Mouse (Mus musculus) liver, embryonic 11.5 days (tissue): ENCODE data around the gene Sirt6. TPM values are rescaled to one million over a fixed set of nuclear protein-coding genes. Genes with fewer than 3 reads are reported as not detected.
"Not testable (repeated sequence)": the region's sequence is repeated elsewhere in the genome, so short reads cannot be mapped to it uniquely, and the experiment has no call there.

Experiments used
- ATAC-seq: fragments of 200-750 bp; cut with Nextera tagmentation; replicated peaks from 2 replicates; pipeline ENCODE4 v1.8.0; 2017; ENCODE audit warnings: moderate number of reproducible peaks, mild to moderate bottlenecking, moderate TSS enrichment, moderate library complexity; ENCODE audit not compliant: low FRiP score
- DNase-seq: peaks from one replicate; pipeline ENCODE4 v3.0.0-alpha.2; 2017; ENCODE audit warnings: low spot score
- H3K27ac ChIP-seq: fragments of 300-500 bp; sonication (generic); 2 replicates; pipeline ENCODE4 v1.5.1; 2014; ENCODE audit warnings: mild to moderate bottlenecking, low read depth, low read length, control low read depth
- H3K27me3 ChIP-seq: fragments of 300-500 bp; sonication (generic); replicated peaks from 2 replicates; pipeline ENCODE4 v1.6.1; 2014; ENCODE audit warnings: low read length, mixed read lengths; ENCODE audit not compliant: control insufficient read depth, insufficient read depth
- H3K36me3 ChIP-seq: fragments of 300-500 bp; sonication (generic); 2 replicates; pipeline ENCODE4 v1.6.1; 2014; ENCODE audit warnings: mild to moderate bottlenecking, low read length, moderate library complexity, mixed read lengths; ENCODE audit not compliant: control insufficient read depth, insufficient read depth
- H3K4me1 ChIP-seq: fragments of 300-500 bp; sonication (generic); replicated peaks from 2 replicates; pipeline ENCODE4 v1.6.1; 2014; ENCODE audit warnings: low read length, mixed read lengths; ENCODE audit not compliant: control insufficient read depth, insufficient read depth
- H3K4me2 ChIP-seq: fragments of 300-500 bp; sonication (generic); 2 replicates; pipeline ENCODE4 v1.6.1; 2014; ENCODE audit warnings: mild to moderate bottlenecking, control low read depth, moderate library complexity
- H3K4me3 ChIP-seq: fragments of 300-500 bp; sonication (generic); 2 replicates; pipeline ENCODE4 v1.5.1; 2014; ENCODE audit warnings: low read depth, low read length, control low read depth
- H3K9ac ChIP-seq: fragments of 300-500 bp; sonication (generic); 2 replicates; pipeline ENCODE4 v1.6.1; 2014; ENCODE audit warnings: low read depth, low read length, control low read depth
- H3K9me3 ChIP-seq: fragments of 300-500 bp; sonication (generic); 2 replicates; pipeline ENCODE4 v1.6.1; 2016; ENCODE audit warnings: low read length, inconsistent platforms, mixed read lengths; ENCODE audit not compliant: control insufficient read depth
- WGBS: fragments of 180-500 bp; shearing (Covaris S2); extraction: QIAGEN DNeasy Blood & Tissue Kit; methylation state at CpG from one replicate; pipeline ENCODE4 v1.1.7; 2014; 5-methylcytosine and 5-hydroxymethylcytosine counted together
- polyA plus RNA-seq: library from polyadenylated mRNA; unstranded; fragments of >200 nt; fragmentation: Nextera tagmentation; extraction: Ambion mirVana; gene quantifications from 2 replicates; pipeline ENCODE4 v1.2.1, GENCODE M21; 2014

Sirt6 gene
- polyA plus RNA-seq, result 22.8 and 22.9 TPM in 2 replicates

DNA sequence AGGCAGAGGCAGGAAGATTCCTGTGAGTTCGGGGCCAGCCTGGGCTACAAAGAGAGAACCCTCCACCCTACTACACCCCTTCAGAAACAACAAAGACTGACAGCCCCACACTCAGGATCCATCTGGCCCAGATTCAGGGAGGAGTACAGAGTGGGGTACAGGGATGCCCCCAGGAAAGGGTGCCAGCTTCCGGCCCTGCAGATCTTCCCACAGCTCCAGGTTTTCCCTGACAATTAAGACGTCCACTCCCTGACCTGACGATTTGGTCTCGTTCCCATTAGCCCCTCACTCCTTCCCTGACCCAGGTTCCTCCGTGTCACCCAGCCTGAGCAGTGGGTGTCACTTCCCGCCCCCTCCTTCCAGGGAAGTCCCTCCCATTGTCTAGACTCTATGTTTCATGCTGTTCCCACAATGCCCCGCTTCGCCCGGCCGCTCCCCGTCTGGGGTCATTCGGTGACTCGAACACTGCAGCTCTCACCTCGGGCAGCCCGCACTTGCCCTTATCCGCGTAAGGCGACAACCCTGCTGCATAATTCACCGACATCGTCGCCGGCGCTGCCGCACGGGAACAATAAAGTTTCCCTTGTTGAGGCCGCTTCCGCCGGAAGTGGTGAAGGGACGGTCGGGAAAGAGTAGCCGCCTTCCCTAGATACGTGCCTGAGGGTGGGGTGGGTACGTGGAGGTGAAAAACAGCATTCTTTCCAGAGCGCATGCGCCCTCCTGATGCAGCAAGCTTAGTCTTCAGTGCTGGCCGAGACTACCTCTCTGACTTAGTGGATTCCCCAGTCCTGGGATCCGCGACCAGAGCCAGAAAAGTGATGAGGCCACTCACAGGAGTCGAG lies at the start of gene Sirt6:
Sirt6 (minus strand) TSS at position 804 of the 842 bp plus-strand sequence.
- Histone ChIP-seq H3K4me2 (peak within 1 kb of the TSS; percentile 83), H3K4me1 (peaks cover 25% of the 10 kb centered on the region), H3K36me3 (peaks cover 6% of the 10 kb centered on the region; the same call in 1 of the 2 replicates), H3K27ac (peak within 1 kb of the TSS; percentile 92), H3K9ac (peak within 1 kb of the TSS; percentile 88), H3K27me3 (no peaks in the 10 kb centered on the region), H3K9me3 (no peaks in the 10 kb centered on the region), H3K4me3 (peak within 1 kb of the TSS; percentile 70)
- DNase-seq (peak; percentile 93), ATAC-seq (peak; percentile 92)
- 5% methylated on average over 40 of the region's 40 CpGs for WGBS

DNA sequence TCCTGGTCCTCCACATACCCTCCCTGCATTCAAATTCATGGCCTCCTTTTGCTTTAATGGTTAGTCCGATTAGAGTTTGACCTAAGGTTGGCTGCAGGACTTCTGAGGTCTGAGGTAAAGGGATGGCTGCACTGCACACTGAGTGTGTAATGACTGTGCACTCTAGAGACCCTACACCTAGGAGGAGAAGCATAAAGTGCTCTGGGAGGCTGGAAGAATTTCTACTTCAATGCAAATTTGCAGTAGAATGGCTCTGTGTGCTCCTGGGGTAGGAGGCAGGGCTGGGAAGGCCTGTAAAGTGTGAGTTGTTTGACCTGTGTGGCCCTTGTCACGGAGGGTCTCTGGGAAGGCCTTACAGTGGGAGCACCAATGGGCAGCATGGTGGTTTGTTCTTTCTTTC lies 28.6 kb upstream of the Sirt6 start:
- no peak overlapping the region for H3K27ac ChIP-seq
- no peak overlapping the region for H3K4me3 ChIP-seq
- H3K9me3 ChIP-seq, result peaks cover 21% of the 10 kb centered on the region
- 97% methylated on average over 2 of the region's 2 CpGs for WGBS
- H3K4me1 ChIP-seq, result no peaks in the 10 kb centered on the region
- H3K4me2 ChIP-seq, result no peak overlapping the region
- ATAC-seq, result no peak
- H3K36me3 ChIP-seq, result peaks cover 15% of the 10 kb centered on the region
- H3K9ac ChIP-seq, result no peak overlapping the region
- no peak for DNase-seq
- no peaks in the 10 kb centered on the region for H3K27me3 ChIP-seq

DNA sequence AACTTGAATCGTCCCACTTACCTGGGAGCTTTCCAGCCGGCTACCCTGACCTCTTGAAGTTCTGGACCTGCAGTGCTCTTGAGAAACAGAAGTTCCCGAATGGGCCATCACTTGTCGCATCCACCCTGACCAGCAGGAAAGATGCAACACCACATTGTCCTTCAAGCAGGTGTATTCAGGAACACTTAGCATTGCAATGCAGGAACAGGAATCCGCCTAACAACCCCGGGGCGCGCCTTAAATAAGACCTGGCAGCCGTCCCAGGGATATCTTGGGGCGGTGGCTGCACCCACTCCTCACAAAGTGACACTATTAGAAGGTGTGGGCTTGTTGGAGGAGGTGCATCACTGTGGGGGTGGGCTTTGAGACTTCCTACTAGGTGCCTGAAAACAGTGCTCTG lies 27.6 kb upstream of the Sirt6 start:
- no peak overlapping the region for H3K9ac ChIP-seq
- H3K27me3 ChIP-seq, result no peaks in the 10 kb centered on the region
- H3K4me1 ChIP-seq, result peaks cover 2% of the 10 kb centered on the region; the same call in 1 of the 2 replicates
- DNase-seq (no peak), ATAC-seq (no peak)
- WGBS, result 94% methylated on average over 10 of the region's 10 CpGs
- H3K9me3 ChIP-seq, result peaks cover 21% of the 10 kb centered on the region
- H3K4me2 ChIP-seq, result no peak overlapping the region
- no peak overlapping the region for H3K4me3 ChIP-seq
- H3K36me3 ChIP-seq, result peaks cover 18% of the 10 kb centered on the region
- H3K27ac ChIP-seq, result no peak overlapping the region

DNA sequence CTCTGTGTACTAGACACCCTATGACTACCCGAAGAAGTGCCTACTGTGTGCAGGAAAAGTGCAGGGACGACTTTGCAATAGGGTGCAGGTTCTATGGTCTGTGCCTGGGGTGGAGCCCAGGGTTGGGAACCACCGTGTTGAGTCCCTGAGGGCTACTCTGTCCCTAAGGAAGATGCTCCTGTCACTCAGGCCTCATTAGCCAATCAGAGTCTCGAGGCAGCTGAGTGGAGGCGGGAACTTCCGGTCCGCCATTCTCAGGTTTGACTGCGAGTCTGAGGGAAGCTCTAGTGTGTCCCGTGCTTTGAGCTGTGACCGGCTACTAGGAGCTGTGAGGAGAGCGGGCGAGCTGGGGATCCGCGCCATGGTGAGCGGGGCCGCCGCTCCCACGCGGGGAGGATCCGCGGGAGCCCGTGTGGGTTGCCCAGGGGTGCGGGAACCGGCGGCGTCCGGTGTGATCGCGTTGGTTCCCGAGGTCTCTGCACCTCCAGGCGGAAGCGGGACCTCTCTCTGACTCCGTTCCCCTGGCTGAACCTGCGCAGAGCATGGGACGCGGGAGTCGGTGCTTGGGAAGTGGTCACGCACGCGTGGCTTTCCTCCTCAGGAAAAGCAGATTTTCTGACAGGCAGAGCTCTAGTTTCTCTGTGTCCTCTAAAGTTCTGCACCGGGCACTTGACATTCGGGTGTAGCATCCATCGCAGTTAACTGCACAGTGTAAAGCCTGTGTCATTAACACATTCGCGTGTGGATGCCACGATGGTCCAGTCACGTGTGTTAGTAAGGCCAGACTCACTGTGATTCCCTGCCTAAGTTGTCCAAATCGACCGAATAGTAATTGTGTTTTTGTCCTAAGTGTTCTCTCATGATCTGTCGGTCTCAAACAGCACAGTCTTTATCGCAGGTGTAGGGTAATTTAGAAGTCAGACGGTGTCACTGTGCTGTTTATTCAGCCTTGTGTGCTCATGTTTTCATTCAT lies 21.5 kb upstream of the Sirt6 start, which contains the start of gene Gm10778:
Gm10778 (plus strand) TSS at position 257 of the 973 bp plus-strand sequence.
- Histone ChIP-seq H3K9ac (peak within 1 kb of the TSS; percentile 75), H3K4me2 (peak within 1 kb of the TSS; percentile 63), H3K4me3 (peak within 1 kb of the TSS; percentile 61), H3K27ac (peak within 1 kb of the TSS; percentile 52; the same call in 1 of the 2 replicates)
- H3K4me1 ChIP-seq, H3K36me3 ChIP-seq, H3K9me3 ChIP-seq, H3K27me3 ChIP-seq: not testable (repeated sequence)
- WGBS, result 2% methylated on average over 32 of the region's 52 CpGs
- ATAC-seq, result peak; percentile 94
- DNase-seq, result peak; percentile 87

DNA sequence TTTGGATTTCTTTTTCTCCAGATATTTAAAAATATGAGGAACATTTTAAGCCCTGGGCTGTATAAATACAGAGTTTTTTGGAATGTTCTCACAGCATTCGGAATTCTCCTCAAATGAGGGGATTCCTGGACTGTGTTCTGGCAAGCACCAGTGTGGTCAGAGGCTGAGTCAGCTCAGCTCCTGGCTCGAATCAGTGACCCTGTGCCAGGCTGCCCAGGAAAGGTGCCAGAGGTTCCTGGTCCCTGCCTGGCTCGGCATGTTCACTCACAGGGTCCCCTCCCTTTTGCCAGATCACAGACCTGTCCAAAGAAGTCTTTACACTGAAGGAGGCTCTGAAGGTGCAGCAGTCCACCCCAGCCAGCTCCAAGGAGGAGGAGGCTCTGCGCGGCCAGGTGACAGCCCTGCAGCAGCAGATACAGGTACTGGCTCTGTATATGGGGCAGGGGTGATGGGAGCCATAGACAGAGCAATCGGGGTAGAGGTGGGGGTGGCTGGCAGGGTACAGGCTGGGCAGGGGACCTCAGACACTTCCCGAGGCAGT lies 18.5 kb upstream of the Sirt6 start:
- no peak for DNase-seq
- H3K27ac ChIP-seq, result no peak overlapping the region

DNA sequence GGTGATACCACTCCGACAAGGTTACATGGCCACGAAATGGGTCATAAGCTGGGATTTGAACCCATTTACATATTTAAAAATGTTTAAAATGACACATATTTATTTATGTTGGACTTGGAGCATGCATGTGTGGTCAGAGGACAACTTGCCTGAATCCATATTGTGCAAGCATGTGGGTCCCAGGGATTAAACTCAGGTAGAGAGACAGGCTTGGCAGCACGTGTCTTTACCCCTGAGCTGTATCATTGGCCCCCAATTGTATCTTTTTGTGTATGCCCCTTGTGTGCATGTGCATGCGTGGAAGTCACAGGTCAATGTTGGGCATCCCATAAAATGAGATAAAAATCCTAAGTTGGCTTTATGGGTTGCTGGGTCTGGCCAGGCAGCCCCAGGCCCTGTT lies 17.8 kb upstream of the Sirt6 start:
- WGBS, result 88% methylated on average over 4 of the region's 4 CpGs
- DNase-seq (no peak), ATAC-seq (no peak)
- H3K4me2 ChIP-seq, result no peak overlapping the region
- H3K36me3 ChIP-seq, result no peaks in the 10 kb centered on the region
- no peak overlapping the region for H3K4me3 ChIP-seq
- no peak overlapping the region for H3K27ac ChIP-seq
- no peak overlapping the region for H3K9ac ChIP-seq
- peaks cover 14% of the 10 kb centered on the region for H3K4me1 ChIP-seq
- no peaks in the 10 kb centered on the region for H3K27me3 ChIP-seq
- no peaks in the 10 kb centered on the region for H3K9me3 ChIP-seq

More for the DNA sequence above, 18.5 kb upstream of the Sirt6 start:
- H3K27me3 ChIP-seq, result no peaks in the 10 kb centered on the region
- peaks cover 14% of the 10 kb centered on the region for H3K4me1 ChIP-seq
- H3K9me3 ChIP-seq, result no peaks in the 10 kb centered on the region
- H3K36me3 ChIP-seq, result peaks cover 3% of the 10 kb centered on the region; the same call in 1 of the 2 replicates
- 83% methylated on average over 7 of the region's 7 CpGs for WGBS
- no peak overlapping the region for H3K4me2 ChIP-seq
- H3K4me3 ChIP-seq, result no peak overlapping the region
- H3K9ac ChIP-seq, result no peak overlapping the region
- ATAC-seq, result no peak

DNA sequence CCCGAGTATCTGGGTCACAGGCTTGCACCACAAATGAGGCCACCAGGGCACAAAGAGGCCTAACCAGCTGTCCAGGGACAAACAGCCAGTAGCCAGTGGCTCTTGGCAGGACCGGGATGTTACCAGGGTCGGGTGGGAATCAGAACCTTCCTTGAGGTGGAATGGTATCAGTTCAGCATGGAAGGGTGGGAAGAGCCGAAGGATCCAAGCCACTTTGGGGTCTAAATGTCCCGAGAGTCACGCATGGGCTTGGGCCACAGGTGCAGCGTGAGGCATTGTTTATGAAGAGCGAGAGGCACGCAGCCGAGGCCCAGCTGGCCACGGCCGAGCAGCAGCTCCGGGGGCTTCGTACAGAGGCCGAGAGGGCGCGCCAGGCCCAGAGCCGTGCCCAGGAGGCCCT lies 17.1 kb upstream of the Sirt6 start:
- Histone ChIP-seq H3K9ac (peak overlapping the region; percentile 94; the same call in 1 of the 2 replicates), H3K27ac (no peak overlapping the region; the same call in 1 of the 2 replicates), H3K27me3 (no peaks in the 10 kb centered on the region), H3K4me1 (peaks cover 11% of the 10 kb centered on the region), H3K9me3 (no peaks in the 10 kb centered on the region), H3K4me2 (peak overlapping the region; percentile 97), H3K36me3 (no peaks in the 10 kb centered on the region), H3K4me3 (no peak overlapping the region)
- DNase-seq, result no peak
- WGBS, result 91% methylated on average over 18 of the region's 18 CpGs
- no peak for ATAC-seq

DNA sequence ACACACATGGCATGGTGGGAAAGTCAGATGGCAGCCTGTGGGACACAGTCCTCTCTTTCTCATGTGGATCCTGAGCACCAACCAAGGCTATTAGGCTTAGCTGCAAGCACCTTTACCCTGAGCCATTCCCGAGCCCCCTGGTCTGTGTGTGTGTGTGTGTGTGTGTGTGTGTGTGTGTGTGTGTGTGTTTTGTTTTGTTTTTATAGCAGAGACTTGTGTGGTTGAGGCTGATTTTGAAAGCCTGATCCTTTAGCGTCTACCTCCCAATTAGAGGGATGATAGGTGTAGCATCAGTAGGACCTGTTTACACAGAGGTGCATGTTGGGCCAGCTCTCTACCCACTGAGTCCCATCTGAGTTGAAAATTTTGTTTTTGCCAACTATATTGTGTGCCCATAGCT lies 16.6 kb upstream of the Sirt6 start:
- H3K27ac ChIP-seq, result peak overlapping the region; percentile 97; the same call in 1 of the 2 replicates
- ATAC-seq (peak; percentile 8; the same call in 1 of the 2 replicates), DNase-seq (no peak)
- H3K9ac ChIP-seq, result peak overlapping the region; percentile 94
- H3K4me2 ChIP-seq, result peak overlapping the region; percentile 97
- WGBS, result 53% methylated on average over 2 of the region's 2 CpGs
- peaks cover 11% of the 10 kb centered on the region for H3K4me1 ChIP-seq
- peak overlapping the region; percentile 78 for H3K4me3 ChIP-seq
- no peaks in the 10 kb centered on the region for H3K27me3 ChIP-seq
- no peaks in the 10 kb centered on the region for H3K9me3 ChIP-seq
- no peaks in the 10 kb centered on the region for H3K36me3 ChIP-seq
